Mouse (Mus musculus) small intestine, adult 2 months (tissue): ENCODE results near the gene Naalad2. TPM values are rescaled to one million over a fixed set of nuclear protein-coding genes. Genes with fewer than 3 reads are reported as not detected.
"Not testable (repeated sequence)": the region's sequence is repeated elsewhere in the genome, so short reads cannot be mapped to it uniquely, and the experiment has no call there.

Source experiments
- H3K27ac ChIP-seq: fragments of 200-500 bp; 2 replicates; pipeline ENCODE4 v1.5.1; 2012; ENCODE audit warnings: low read depth, low read length, control low read depth, inconsistent platforms; ENCODE audit not compliant: insufficient read depth
- H3K27me3 ChIP-seq: fragments of 200-500 bp; 2 replicates; pipeline ENCODE4 v1.6.1; 2012; ENCODE audit warnings: mild to moderate bottlenecking, moderate library complexity, low read length, inconsistent platforms; ENCODE audit not compliant: control insufficient read depth, insufficient read depth
- H3K36me3 ChIP-seq: fragments of 200-500 bp; 2 replicates; pipeline ENCODE4 v1.6.1; 2012; ENCODE audit warnings: mild to moderate bottlenecking, low read length, control low read depth, inconsistent platforms; ENCODE audit not compliant: control insufficient read depth, insufficient read depth
- H3K4me1 ChIP-seq: fragments of 200-500 bp; 2 replicates; pipeline ENCODE4 v1.6.1; 2012; ENCODE audit warnings: low read length, inconsistent platforms, mixed read lengths; ENCODE audit not compliant: control insufficient read depth, insufficient read depth, insufficient read length
- H3K4me3 ChIP-seq: fragments of 200-500 bp; 2 replicates; pipeline ENCODE4 v1.5.1; 2012; ENCODE audit warnings: low read depth, mild to moderate bottlenecking, control low read depth, inconsistent platforms, low read length, moderate library complexity
- CTCF ChIP-seq: fragments of 200-500 bp; IDR thresholded peaks from 2 replicates; pipeline ENCODE4 v1.5.1; 2012; ENCODE audit warnings: low read depth, mild to moderate bottlenecking, control low read depth, inconsistent platforms, low read length, moderate library complexity, mixed read lengths; ENCODE audit not compliant: insufficient replicate concordance, insufficient read length; ENCODE audit errors: extremely low read depth
- POLR2A ChIP-seq: fragments of 200-500 bp; IDR thresholded peaks from 2 replicates; pipeline ENCODE4 v1.6.1; 2012; ENCODE audit warnings: low read depth, mild to moderate bottlenecking, control low read depth, inconsistent platforms, low read length, moderate library complexity
- WGBS: fragments of 180-500 bp; shearing (Covaris S2); methylation state at CpG from one replicate; pipeline ENCODE4 v1.1.7; 2018; 5-methylcytosine and 5-hydroxymethylcytosine counted together
- polyA plus RNA-seq: library from polyadenylated mRNA; depleted of rRNA; stranded (reverse); fragments of >200 nt; gene quantifications from 2 replicates; pipeline ENCODE4 v1.2.3, GENCODE M21; 2012; rRNA removed

The Naalad2 gene
- polyA plus RNA-seq = 0.06 TPM in 1 of 2 replicates, not detected in the other

DNA sequence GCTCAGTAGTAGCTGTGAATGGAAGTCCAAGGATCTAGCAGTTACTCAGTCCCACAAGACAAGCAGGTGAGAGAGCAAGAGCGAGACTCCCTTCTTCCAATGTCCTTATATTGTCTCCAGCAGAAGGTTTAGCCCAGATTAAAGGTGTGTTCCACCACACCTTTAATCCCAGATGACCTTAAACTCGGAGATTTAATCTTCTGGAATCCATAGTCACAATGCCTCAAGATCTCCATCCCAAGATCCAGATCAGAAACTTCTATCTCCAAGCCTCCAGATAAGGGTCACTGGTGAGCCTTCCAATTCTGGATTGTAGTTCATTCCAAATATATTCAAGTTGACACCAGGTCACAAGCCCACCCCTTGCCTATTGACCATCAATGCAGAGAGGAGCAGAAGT, at the start of gene Naalad2:
Gene Naalad2, minus strand, starts transcription at position 101 of the 400 bp plus-strand sequence.
- not testable (repeated sequence) for H3K27me3 ChIP-seq, H3K36me3 ChIP-seq, H3K4me3 ChIP-seq, H3K27ac ChIP-seq, H3K4me1 ChIP-seq
- WGBS = 72% methylated on average over 2 of the region's 2 CpGs

DNA sequence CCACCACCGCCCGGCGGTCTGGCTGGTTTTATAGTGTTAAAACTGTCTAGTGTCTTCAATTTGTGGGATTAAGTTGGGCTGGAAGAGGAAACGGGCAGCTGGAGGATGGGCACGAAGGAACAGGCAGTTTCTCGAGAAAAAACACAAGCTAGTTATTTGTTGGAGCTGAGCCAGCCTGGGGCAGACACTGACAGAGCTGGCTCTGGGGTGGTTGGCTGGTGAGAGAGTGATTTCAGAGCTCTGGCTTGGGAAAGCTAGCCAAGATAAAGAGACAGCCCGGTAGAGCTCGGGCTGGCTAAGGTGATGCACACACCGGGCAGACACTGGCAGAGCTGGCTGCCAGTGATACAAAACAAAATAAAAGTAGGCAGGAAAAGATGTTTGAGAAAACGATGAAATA, 28.9 kb upstream of the Naalad2 start:
- no peak overlapping the region for H3K27ac ChIP-seq
- H3K4me3 ChIP-seq = no peak overlapping the region
- no peaks in the 10 kb centered on the region for H3K4me1 ChIP-seq
- no peaks in the 10 kb centered on the region for H3K36me3 ChIP-seq
- no peaks in the 10 kb centered on the region for H3K27me3 ChIP-seq
- TF ChIP-seq CTCF = no peak
- TF ChIP-seq POLR2A = no peak
- 78% methylated on average over 10 of the region's 10 CpGs for WGBS

DNA sequence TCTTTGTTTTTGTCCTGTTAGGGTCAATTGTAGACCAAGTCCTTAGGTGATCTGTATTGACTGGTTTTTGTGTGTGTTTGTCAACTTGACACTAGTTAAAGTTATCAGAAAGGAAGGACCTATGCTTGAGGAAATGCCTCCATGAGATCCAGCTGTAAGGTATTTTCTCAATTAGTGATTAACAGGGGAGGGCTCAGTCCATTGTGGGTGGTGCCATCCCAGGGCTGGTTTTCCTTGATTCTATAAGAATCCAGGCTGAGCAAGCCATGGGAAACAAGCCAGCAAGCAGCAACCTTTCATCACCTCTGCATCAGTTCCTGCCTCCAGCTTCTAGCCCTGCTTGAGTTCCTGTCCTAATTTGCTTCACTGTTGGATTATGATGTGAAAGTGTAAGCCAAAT, 27.6 kb upstream of the Naalad2 start, which contains the start of gene Mbd3l2:
Gene Mbd3l2, plus strand, starts transcription at position 301 of the 400 bp plus-strand sequence.
- no peaks in the 10 kb centered on the region for H3K36me3 ChIP-seq
- no peaks in the 10 kb centered on the region for H3K27me3 ChIP-seq
- TF ChIP-seq POLR2A (no peak), CTCF (no peak)
- no peak within 1 kb of the TSS for H3K27ac ChIP-seq
- no peak within 1 kb of the TSS for H3K4me3 ChIP-seq
- no peaks in the 10 kb centered on the region for H3K4me1 ChIP-seq

DNA sequence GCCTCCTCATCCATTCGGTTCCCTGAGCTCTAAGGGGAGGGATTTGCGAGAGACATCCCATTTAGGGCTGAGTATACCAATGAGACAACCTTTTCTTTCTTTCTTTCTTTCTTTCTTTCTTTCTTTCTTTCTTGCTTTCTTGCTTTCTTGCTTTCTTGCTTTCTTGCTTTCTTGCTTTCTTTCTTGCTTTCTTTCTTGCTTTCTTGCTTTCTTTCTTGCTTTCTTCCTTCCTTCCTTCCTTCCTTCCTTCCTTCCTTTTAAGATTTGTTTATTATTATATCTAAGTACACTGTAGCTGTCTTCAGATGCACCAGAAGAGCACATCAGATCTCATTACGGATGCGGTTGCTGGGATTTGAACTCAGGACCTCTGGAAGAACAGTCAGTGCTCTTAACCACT, 9.6 kb upstream of the Naalad2 start:
- H3K4me1 ChIP-seq = not testable (repeated sequence)
- WGBS = 77% methylated on average over 4 of the region's 4 CpGs

DNA sequence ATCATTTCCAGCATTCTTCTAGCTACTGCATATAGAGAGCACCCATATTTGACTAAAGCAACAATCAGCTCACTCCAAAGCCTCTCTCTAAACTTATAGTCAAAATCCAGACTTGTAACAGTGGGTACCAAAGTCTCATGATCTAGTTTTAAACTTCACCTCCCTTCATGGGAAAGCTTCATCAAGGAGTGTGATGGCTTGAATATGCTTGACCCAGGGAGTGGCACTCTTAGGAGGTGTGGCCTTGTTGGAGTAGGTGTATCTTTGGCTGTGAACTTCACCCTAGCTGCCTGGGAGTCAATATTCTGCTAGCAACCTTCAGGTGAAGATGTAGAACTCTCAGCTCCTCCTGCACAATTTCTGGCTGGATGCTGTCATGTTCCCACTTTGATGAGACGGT, 1.3 kb upstream of the Naalad2 start, which contains the start of gene Ubtfl1:
Gene Ubtfl1, plus strand, starts transcription at position 301 of the 400 bp plus-strand sequence.
- no peak within 1 kb of the TSS for H3K4me3 ChIP-seq
- no peak within 1 kb of the TSS for H3K27ac ChIP-seq
- H3K36me3 ChIP-seq = no peaks in the 10 kb centered on the region
- no peaks in the 10 kb centered on the region for H3K27me3 ChIP-seq
- no peaks in the 10 kb centered on the region for H3K4me1 ChIP-seq
- WGBS = 57% methylated on average over 1 of the region's 1 CpGs
- no peak for TF ChIP-seq CTCF
- TF ChIP-seq POLR2A = no peak

More for the DNA sequence above, 9.6 kb upstream of the Naalad2 start:
- H3K27me3 ChIP-seq, H3K4me3 ChIP-seq, H3K27ac ChIP-seq, H3K36me3 ChIP-seq: not testable (repeated sequence)

- Histone ChIP-seq H3K27ac (no peak overlapping the region), H3K4me3 (no peak overlapping the region), H3K4me1 (no peaks in the 10 kb centered on the region), H3K36me3 (no peaks in the 10 kb centered on the region), H3K27me3 (no peaks in the 10 kb centered on the region)
- TF ChIP-seq POLR2A (no peak), CTCF (no peak)
- 67% methylated on average over 1 of the region's 1 CpGs for WGBS
Observed at GRCm38 (mm10) chr9:18399629-18400028, 3.2 kb downstream of the Naalad2 start.

DNA sequence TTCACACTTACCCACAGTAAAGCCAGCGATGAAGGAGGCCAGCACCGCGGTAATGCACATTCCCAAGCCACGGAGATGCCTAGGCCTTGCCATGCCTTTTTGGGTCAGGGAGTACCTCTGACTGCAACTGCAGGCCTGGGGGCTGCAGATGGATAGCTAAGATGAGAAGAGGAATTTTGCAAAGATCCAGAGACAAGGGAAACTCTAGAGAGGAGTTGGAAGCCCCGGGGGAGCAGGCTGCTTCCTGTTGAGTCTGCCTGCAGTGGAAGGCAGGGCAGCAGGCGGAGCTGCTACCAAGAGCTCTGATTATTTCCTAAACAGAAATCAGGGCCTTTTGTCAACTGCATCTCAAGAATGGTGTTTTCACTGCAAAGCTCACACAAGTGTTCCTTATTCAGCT, 17.0 kb downstream of the Naalad2 start:
- peak overlapping the region; percentile 30 for H3K4me3 ChIP-seq
- TF ChIP-seq CTCF = no peak
- TF ChIP-seq POLR2A = no peak

DNA sequence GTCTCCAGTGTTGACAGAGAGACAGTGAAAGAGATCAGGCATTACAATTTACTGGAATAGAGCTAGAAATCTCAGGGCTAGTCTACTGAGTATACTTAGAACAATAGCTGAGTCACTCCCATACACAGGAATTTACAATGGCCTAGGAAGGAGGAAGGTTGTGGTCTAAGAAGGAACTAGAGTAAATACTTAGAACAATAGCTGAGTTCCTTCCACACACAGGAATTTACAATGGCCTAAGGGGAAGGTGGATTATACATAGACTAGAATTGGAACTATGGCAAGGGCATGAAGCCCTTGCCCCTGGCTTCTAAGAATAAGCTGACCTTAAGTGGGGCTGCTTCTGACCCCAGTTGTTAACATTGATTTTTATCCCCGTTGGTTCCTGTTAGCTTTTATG, 29.8 kb downstream of the Naalad2 start:
- H3K27me3 ChIP-seq, H3K4me3 ChIP-seq, H3K4me1 ChIP-seq: not testable (repeated sequence)

More for the DNA sequence above, 17.0 kb downstream of the Naalad2 start:
- Histone ChIP-seq H3K4me1 (no peaks in the 10 kb centered on the region), H3K27ac (no peak overlapping the region), H3K36me3 (no peaks in the 10 kb centered on the region), H3K27me3 (no peaks in the 10 kb centered on the region)
- WGBS = 30% methylated on average over 6 of the region's 6 CpGs

More for the DNA sequence above, 29.8 kb downstream of the Naalad2 start:
- 63% methylated on average over 1 of the region's 1 CpGs for WGBS
- not testable (repeated sequence) for H3K36me3 ChIP-seq, H3K27ac ChIP-seq
